Mouse (Mus musculus) C2C12 (cell line): ENCODE data around the gene Ddah1.

Experiments
- CEBPB ChIP-seq: IDR thresholded peaks from one replicate; pipeline ENCODE4 v1.6.1; 2011; ENCODE audit warnings: low read depth, mild to moderate bottlenecking, control low read depth, moderate library complexity
- CTCF ChIP-seq: IDR thresholded peaks from one replicate; pipeline ENCODE4 v1.5.1; 2011; ENCODE audit not compliant: control insufficient read depth, insufficient read depth, insufficient read length
- MAX ChIP-seq: IDR thresholded peaks from one replicate; pipeline ENCODE4 v1.6.1; 2011; ENCODE audit warnings: mild to moderate bottlenecking, control low read depth
- MYOD1 ChIP-seq: IDR thresholded peaks from one replicate; pipeline ENCODE4 v1.6.1; 2011; ENCODE audit warnings: low read depth; ENCODE audit not compliant: control insufficient read depth, insufficient read length
- MYOG ChIP-seq: IDR thresholded peaks from one replicate; pipeline ENCODE4 v1.6.1; 2011; ENCODE audit not compliant: control insufficient read depth, insufficient read length; ENCODE audit errors: extremely low read depth
- USF1 ChIP-seq: IDR thresholded peaks from one replicate; pipeline ENCODE4 v1.6.1; 2011; ENCODE audit warnings: low read depth, mild to moderate bottlenecking, control low read depth, moderate library complexity

DNA sequence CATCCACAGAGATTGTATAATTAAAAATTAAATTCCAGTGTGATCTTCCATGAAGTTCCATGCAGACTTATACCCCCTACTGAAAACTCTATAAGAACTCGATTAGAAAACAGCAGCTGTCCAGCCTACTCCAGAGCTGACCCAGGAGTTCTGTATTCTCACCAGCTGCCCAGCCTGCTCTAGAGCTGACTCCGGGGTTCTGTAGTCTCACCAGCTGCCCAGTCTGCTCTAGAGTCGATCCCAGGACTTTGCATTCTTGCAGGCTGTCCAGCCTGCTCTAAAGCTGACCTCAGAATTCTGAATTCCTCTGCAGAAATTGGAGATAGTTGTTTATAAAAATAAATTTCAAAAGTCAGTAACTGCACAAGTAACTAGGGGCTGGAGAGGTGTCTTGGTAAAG, 40.9 kb downstream of the Ddah1 start:
- TF ChIP-seq MAX (no peak), CTCF (no peak), USF1 (no peak), MYOD1 (no peak), CEBPB (no peak), MYOG (no peak)
